Mouse (Mus musculus) adrenal gland, postnatal 14 days (tissue): ENCODE measurements around the gene Acot12. TPM values are rescaled to one million over a fixed set of nuclear protein-coding genes. Genes with fewer than 3 reads are reported as not detected.

Source experiments
- DNase-seq: peaks from one replicate; pipeline ENCODE4 v3.0.0; 2021; ENCODE audit warnings: mixed read lengths
- microRNA-seq, 2 experiments: library from miRNA; unstranded; fragments of <30 nt; microRNA quantifications; one replicate each; pipeline ENCODE4 v1.2.0; 2021
- total RNA-seq: library from RNA; stranded (reverse); gene quantifications from 2 replicates; pipeline ENCODE4 v1.2.3, GENCODE M21; 2021

Gene Acot12
- total RNA-seq, 1 experiment from 2014 or later, result 11.7 TPM

- DNase-seq, result no peak
These were observed 83.7 kb downstream of the Acot12 start for GRCm38 (mm10) chr13:91824845-91825550.

GRCm38 (mm10) chr13:91826066-91826465 is 84.8 kb downstream of the Acot12 start:
- DNase-seq, result peak; percentile 5

- no peak for DNase-seq
These were observed 86.6 kb downstream of the Acot12 start for GRCm38 (mm10) chr13:91827876-91828275.

Small RNAs within 50 kb of the gene (microRNA-seq; reads per million reads assigned to microRNA genes)
- gene Gm27656, result 0 reads per million in 2 experiments

Other genes starting within 250 kb of the Acot12 start
- gene Zcchc9, start 66.2 kb downstream of the Acot12 start, total RNA-seq, result 38.0 and 39.9 TPM in 2 replicates
- gene Ckmt2, start 135.4 kb downstream of the Acot12 start, total RNA-seq, result not detected in 2 replicates